Mouse (Mus musculus) kidney, embryonic 14.5 days (tissue): ENCODE measurements around the gene 3425401B19Rik. TPM values are rescaled to one million over a fixed set of nuclear protein-coding genes. Genes with fewer than 3 reads are reported as not detected.

Source experiments
- ATAC-seq: fragments of 200-750 bp; cut with Nextera tagmentation; 2 replicates; pipeline ENCODE4 v1.8.0; 2017; ENCODE audit warnings: moderate number of reproducible peaks, mild to moderate bottlenecking, moderate TSS enrichment, moderate library complexity; ENCODE audit not compliant: low FRiP score, low TSS enrichment
- H3K27ac ChIP-seq: fragments of 300-500 bp; sonication (generic); 2 replicates; pipeline ENCODE4 v1.5.1; 2014; ENCODE audit warnings: low read depth, mild to moderate bottlenecking, low read length, moderate library complexity, mixed read lengths
- H3K27me3 ChIP-seq: fragments of 300-500 bp; sonication (generic); 2 replicates; pipeline ENCODE4 v1.6.1; 2014; ENCODE audit warnings: mild to moderate bottlenecking, low read length; ENCODE audit not compliant: control insufficient read depth, insufficient read depth
- H3K36me3 ChIP-seq: fragments of 300-500 bp; sonication (generic); 2 replicates; pipeline ENCODE4 v1.6.1; 2014; ENCODE audit warnings: low read length, mixed read lengths; ENCODE audit not compliant: control insufficient read depth, insufficient read depth
- H3K4me1 ChIP-seq: fragments of 300-500 bp; sonication (generic); 2 replicates; pipeline ENCODE4 v1.6.1; 2014; ENCODE audit warnings: low read length, mixed read lengths; ENCODE audit not compliant: control insufficient read depth, insufficient read depth
- H3K4me2 ChIP-seq: fragments of 300-500 bp; sonication (generic); replicated peaks from 2 replicates; pipeline ENCODE4 v1.6.1; 2014; ENCODE audit warnings: low read depth, mild to moderate bottlenecking, low read length
- H3K4me3 ChIP-seq: fragments of 300-500 bp; sonication (generic); 2 replicates; pipeline ENCODE4 v1.5.1; 2014; ENCODE audit warnings: mild to moderate bottlenecking, low read length
- H3K9ac ChIP-seq: fragments of 300-500 bp; sonication (generic); 2 replicates; pipeline ENCODE4 v1.6.1; 2014; ENCODE audit warnings: low read depth, mild to moderate bottlenecking, low read length, moderate library complexity
- H3K9me3 ChIP-seq: fragments of 300-500 bp; sonication (generic); 2 replicates; pipeline ENCODE4 v1.6.1; 2016; ENCODE audit warnings: low read length; ENCODE audit not compliant: control insufficient read depth
- WGBS: fragments of 180-500 bp; shearing (Covaris S2); extraction: QIAGEN DNeasy Blood & Tissue Kit; methylation state at CpG from one replicate; pipeline ENCODE4 v1.1.7; 2014; 5-methylcytosine and 5-hydroxymethylcytosine counted together
- polyA plus RNA-seq: library from polyadenylated mRNA; unstranded; fragments of >200 nt; fragmentation: Nextera tagmentation; extraction: Ambion mirVana; gene quantifications from 2 replicates; pipeline ENCODE4 v1.2.1, GENCODE M21; 2014

The 3425401B19Rik gene
- 0.19 and 0.27 TPM in 2 replicates for polyA plus RNA-seq

DNA sequence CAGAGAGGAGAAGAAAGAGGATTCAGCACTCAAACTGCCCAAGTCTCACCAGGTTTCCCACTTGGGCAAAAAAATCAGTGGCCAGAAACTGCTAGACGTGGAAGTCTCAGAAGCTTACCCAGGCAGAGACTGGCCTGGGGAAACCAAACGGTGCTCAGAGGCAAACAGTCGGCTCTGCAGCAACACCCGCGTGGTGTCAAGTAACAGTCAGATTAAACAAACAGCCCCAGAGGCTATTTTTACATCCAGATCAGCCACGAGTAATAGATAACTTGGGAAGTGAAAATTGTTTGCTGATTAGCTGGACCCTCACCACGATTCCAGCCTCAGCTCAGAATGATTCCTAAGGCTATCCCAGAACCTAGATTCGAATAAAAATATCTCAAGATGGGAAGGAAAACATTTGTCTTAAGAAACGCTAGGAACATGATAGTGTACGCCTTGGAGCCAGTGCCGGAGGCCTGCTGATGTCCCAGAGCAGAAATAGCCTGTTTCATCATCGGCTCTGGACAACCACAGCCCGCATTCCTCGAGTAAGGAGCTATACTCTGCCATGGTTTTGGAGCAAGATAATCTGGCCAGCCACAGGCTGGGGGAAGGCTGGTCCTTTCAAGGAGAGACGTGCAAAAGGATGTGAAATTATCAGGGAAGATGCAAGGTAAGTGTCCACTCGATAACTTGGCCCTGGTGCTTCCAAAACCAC, at the start of gene 3425401B19Rik:
Gene 3425401B19Rik, minus strand, starts transcription at position 170 of the 703 bp plus-strand sequence.
- Histone ChIP-seq H3K4me1 (peaks cover 5% of the 10 kb centered on the region), H3K9ac (no peak within 1 kb of the TSS), H3K4me2 (peak within 1 kb of the TSS; percentile 27; the same call in 1 of the 2 replicates), H3K9me3 (no peaks in the 10 kb centered on the region), H3K27ac (no peak within 1 kb of the TSS), H3K4me3 (0 out of 2 replicates have a peak within 1 kb of the TSS, but pooled peaks have one; percentile 3), H3K27me3 (no peaks in the 10 kb centered on the region), H3K36me3 (no peaks in the 10 kb centered on the region)
- ATAC-seq, result no peak
- WGBS, result 34% methylated on average over 16 of the region's 16 CpGs

DNA sequence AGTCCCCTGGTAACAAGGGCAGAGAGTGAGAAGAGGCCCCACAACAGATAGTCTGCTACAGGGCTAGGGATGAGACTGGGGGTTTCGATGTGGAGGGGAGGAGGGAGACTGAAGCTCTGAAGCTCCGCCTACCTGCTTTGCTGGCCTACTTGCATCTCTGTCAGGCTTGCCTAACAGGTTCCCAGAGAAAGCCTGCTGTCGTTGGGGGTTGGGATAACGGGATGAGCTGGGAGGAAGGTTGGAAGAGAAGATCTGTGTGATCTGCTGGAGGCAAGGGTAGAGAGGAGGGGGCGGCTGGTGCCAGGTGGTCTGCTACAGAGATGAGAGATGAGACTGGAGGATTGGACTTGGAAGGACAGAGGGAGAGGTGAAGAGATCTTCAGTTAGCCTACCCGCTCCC, 47.9 kb upstream of the 3425401B19Rik start:
- Histone ChIP-seq H3K36me3 (no peaks in the 10 kb centered on the region), H3K9me3 (no peaks in the 10 kb centered on the region), H3K4me1 (no peaks in the 10 kb centered on the region), H3K4me2 (no peak overlapping the region), H3K27ac (no peak overlapping the region), H3K9ac (no peak overlapping the region), H3K4me3 (no peak overlapping the region), H3K27me3 (no peaks in the 10 kb centered on the region)
- 35% methylated on average over 6 of the region's 6 CpGs for WGBS
- ATAC-seq, result no peak

DNA sequence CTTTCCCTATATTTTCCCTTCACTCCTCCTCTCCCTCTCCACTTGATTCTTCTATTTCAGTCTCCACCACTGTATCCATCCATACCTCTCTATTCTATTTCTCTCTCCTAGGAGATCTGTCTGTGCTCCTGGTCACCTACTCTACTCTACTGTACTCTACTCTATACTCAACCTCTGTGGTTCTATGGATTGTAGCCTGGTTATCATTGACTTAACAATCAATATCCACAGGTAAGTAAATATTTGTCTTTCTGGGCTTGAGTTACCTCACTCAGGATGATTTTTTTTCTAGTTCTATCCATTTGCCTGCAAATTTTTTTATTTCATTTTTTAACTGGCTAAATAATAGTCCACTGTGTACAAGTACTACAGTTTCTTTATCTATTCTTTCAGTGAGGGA, 41.8 kb upstream of the 3425401B19Rik start:
- H3K4me2 ChIP-seq, result no peak overlapping the region
- ATAC-seq, result no peak
- no peaks in the 10 kb centered on the region for H3K4me1 ChIP-seq

DNA sequence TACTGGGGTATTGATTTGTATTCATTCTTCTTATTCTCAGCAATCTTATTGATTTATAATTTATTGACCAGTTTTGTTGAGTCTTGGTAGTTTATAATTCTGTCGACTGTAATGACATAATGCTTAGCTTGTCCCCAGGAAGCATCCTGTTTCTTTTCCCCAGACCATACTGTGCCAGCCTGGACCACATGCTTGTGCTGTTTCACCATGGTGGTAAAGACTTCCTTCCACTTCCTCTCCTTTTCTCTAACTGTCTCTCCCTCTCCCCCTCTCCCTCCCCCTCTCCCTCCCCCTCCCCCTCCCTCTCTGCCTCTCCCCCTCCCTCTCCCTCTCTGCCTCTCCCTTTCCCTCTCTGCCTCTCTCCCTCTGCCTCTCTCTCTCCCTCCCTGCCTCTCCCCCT, 36.4 kb upstream of the 3425401B19Rik start:
- Histone ChIP-seq H3K4me2 (no peak overlapping the region), H3K27ac (no peak overlapping the region), H3K4me1 (no peaks in the 10 kb centered on the region), H3K27me3 (no peaks in the 10 kb centered on the region), H3K9ac (no peak overlapping the region), H3K9me3 (no peaks in the 10 kb centered on the region), H3K36me3 (no peaks in the 10 kb centered on the region), H3K4me3 (no peak overlapping the region)
- no peak for ATAC-seq
- 40% methylated on average over 1 of the region's 1 CpGs for WGBS

More for the DNA sequence above, 41.8 kb upstream of the 3425401B19Rik start:
- Histone ChIP-seq H3K27ac (no peak overlapping the region), H3K9ac (no peak overlapping the region), H3K36me3 (no peaks in the 10 kb centered on the region), H3K27me3 (no peaks in the 10 kb centered on the region), H3K9me3 (no peaks in the 10 kb centered on the region), H3K4me3 (no peak overlapping the region)

DNA sequence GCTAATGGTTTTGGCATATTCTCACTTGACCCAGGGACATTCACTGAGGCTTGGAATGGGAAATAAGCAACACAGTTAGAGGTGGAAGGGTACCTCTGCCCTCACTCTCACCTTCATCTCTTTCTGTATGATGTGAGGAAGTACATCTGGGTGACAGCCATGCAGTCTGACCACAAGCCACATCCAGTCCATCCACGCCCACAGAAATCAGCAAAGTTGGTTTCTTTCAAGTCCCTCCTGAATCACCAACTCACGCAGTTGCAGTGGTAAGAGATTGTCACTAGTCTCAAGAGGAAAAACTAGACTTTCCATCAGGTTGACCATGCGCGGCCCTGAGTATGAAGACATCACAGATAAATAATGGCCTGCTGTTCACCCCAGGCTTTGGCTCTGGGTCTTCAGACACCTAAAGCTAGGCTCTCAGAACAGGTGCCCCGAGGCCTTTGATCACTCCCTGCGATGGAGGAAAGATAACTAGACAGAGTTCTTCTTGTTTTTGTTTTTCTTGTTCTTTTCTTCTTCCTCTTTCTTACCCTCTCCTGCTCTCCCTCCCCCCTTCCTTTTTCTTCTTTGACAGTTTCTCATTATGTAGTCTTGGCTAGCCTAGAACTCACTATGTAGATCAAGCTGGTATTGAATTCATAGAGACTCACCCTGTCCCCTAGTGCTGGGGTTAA, 31.8 kb upstream of the 3425401B19Rik start:
- Histone ChIP-seq H3K9ac (no peak overlapping the region), H3K27me3 (no peaks in the 10 kb centered on the region), H3K9me3 (no peaks in the 10 kb centered on the region), H3K4me2 (no peak overlapping the region), H3K4me3 (no peak overlapping the region), H3K4me1 (no peaks in the 10 kb centered on the region), H3K27ac (no peak overlapping the region), H3K36me3 (no peaks in the 10 kb centered on the region)
- WGBS, result 66% methylated on average over 6 of the region's 6 CpGs
- no peak for ATAC-seq

DNA sequence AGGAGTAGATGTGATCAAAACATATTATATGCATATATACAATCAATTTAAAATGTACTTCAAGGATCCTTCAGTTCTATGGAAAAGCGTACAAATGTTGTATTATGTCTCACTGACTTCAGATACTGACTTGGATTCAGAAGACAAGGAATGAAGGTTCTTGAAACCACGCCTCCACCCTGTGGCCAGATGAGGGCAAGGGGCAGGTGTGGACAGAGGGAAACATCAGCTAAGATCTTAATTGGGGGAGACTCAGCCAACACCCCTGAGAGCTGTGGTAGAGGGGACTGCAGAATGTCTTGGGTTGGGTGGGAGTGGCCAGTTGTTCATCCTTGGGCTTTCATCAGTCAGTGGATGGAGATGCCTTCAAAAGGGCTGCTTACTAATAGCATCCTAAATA, 30.4 kb upstream of the 3425401B19Rik start:
- no peak overlapping the region for H3K4me2 ChIP-seq
- no peak overlapping the region for H3K27ac ChIP-seq
- no peak overlapping the region for H3K9ac ChIP-seq
- no peaks in the 10 kb centered on the region for H3K4me1 ChIP-seq
- H3K27me3 ChIP-seq, result no peaks in the 10 kb centered on the region
- 89% methylated on average over 2 of the region's 2 CpGs for WGBS
- no peak overlapping the region for H3K4me3 ChIP-seq
- H3K36me3 ChIP-seq, result no peaks in the 10 kb centered on the region
- no peak for ATAC-seq
- no peaks in the 10 kb centered on the region for H3K9me3 ChIP-seq

DNA sequence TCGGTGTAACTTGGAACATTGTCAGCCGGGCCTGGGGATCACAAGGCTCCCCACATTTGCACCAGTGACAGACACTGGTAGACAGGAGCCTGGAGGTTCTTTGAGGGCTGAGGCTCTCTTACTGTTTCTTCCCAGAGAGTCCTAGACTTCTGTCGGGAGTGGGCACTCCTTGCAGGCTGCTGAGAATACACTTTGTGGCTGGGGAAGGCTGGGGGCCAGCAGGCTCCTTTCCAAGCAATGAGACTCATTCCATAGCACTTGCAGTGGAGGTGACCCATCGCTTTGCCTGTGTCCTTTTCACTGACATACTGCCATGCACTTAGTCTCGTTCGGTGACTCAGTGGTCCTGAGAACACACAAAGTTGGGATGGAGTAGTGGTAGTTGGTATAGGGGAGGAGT, 30.0 kb upstream of the 3425401B19Rik start:
- Histone ChIP-seq H3K27me3 (no peaks in the 10 kb centered on the region), H3K36me3 (no peaks in the 10 kb centered on the region), H3K4me3 (no peak overlapping the region), H3K27ac (no peak overlapping the region), H3K9me3 (no peaks in the 10 kb centered on the region), H3K4me2 (no peak overlapping the region), H3K9ac (no peak overlapping the region), H3K4me1 (no peaks in the 10 kb centered on the region)
- ATAC-seq, result no peak
- 90% methylated on average over 6 of the region's 6 CpGs for WGBS

DNA sequence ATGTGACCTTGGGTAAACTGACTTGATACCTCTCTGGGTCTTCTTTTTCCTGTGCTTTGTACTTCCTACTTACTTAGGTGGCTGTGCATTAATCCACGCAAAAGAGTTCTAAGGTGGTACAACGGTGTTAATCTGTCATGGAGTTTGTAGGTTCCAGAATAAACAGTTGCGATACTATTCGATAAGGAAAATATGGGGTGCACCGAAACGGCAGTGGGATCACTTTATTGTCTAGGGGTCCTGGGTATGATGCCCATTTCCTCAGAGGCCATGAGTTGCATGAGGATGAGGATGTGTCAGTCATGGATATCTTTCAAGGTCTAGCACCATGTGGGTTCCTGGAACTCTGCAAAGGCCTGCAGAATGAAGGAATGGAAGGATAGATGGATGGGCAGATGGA, 24.8 kb upstream of the 3425401B19Rik start:
- Histone ChIP-seq H3K9ac (no peak overlapping the region), H3K9me3 (no peaks in the 10 kb centered on the region), H3K27me3 (no peaks in the 10 kb centered on the region), H3K4me1 (no peaks in the 10 kb centered on the region), H3K4me3 (no peak overlapping the region), H3K4me2 (no peak overlapping the region), H3K36me3 (no peaks in the 10 kb centered on the region), H3K27ac (no peak overlapping the region)
- 95% methylated on average over 6 of the region's 6 CpGs for WGBS
- ATAC-seq, result no peak

DNA sequence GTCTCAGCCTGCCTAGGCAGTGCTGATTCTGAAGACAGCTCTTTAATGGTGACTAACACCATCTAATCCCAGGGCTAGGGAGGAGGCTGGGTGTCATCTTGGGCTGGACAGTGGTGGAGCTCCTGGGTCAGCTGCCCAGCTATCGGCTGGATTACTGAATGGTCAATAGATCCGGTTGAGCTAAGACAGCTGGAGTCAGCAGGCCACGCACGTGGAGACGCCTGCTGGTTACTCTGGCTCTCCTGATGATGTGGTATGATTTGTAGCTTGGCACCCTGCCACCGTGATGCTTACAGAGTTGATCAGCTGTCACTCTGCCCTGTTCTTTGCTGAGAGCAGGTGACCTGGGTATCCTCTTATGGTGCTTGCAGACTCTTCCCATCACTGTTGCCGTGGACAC, 23.7 kb upstream of the 3425401B19Rik start:
- no peak; the same call in 1 of the 2 replicates for ATAC-seq
- no peaks in the 10 kb centered on the region for H3K4me1 ChIP-seq
- H3K4me2 ChIP-seq, result no peak overlapping the region
- no peak overlapping the region for H3K27ac ChIP-seq
- H3K4me3 ChIP-seq, result no peak overlapping the region
- H3K36me3 ChIP-seq, result no peaks in the 10 kb centered on the region
- H3K27me3 ChIP-seq, result no peaks in the 10 kb centered on the region
- 39% methylated on average over 7 of the region's 7 CpGs for WGBS
- no peak overlapping the region for H3K9ac ChIP-seq
- no peaks in the 10 kb centered on the region for H3K9me3 ChIP-seq
